Mouse (Mus musculus): Measurements from ENCODE around the gene Tyw1.

DNA sequence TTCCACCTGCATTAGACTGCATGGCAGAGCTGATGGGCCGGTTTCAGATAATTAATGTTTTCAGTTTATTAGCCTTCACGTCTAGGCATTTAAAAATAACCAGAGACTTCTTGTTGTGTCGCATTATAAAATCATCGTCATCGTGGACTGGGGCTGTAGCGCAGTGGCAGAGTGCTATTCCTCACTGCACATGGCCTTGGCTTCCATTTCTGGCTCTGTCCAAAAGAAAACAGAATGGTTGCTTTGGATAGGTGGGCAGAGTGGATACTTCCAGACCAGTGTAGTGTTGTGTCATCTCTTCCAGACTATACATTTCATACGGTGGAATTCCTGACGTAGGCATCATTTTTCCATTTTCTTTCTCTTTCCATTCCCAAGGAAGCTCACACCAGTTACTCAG is 44.1 kb downstream of the Tyw1 start:
- no peak for TF ChIP-seq TAL1 (IDR thresholded peaks at IDR 0.05; ENCODE audit: low read length)
- no peak for TF ChIP-seq GATA1 (IDR thresholded peaks at IDR 0.05; ENCODE audit: low read length)

Measured in erythroblast, embryonic 14.5 days (primary cell).